Mouse (Mus musculus) midbrain, embryonic 15.5 days (tissue): ENCODE results near the gene Gm20517. TPM values are rescaled to one million over a fixed set of nuclear protein-coding genes. Genes with fewer than 3 reads are reported as not detected.
A peak's percentile ranks its signal among the peaks of the same experiment; 100 is the strongest.

Source experiments
- ATAC-seq: fragments of 200-750 bp; cut with Nextera tagmentation; replicated peaks from 2 replicates; pipeline ENCODE4 v1.8.0; 2017; ENCODE audit warnings: moderate TSS enrichment
- H3K27ac ChIP-seq: fragments of 300-500 bp; sonication (generic); 2 replicates; pipeline ENCODE4 v1.5.1; 2015; ENCODE audit warnings: mild to moderate bottlenecking, inconsistent platforms
- H3K27me3 ChIP-seq: fragments of 300-500 bp; sonication (generic); replicated peaks from 2 replicates; pipeline ENCODE4 v1.6.1; 2015; ENCODE audit warnings: inconsistent platforms
- H3K36me3 ChIP-seq: fragments of 300-500 bp; sonication (generic); replicated peaks from 2 replicates; pipeline ENCODE4 v1.6.1; 2015; ENCODE audit warnings: inconsistent platforms
- H3K4me1 ChIP-seq: fragments of 300-500 bp; sonication (generic); 2 replicates; pipeline ENCODE4 v1.6.1; 2015; ENCODE audit warnings: inconsistent platforms
- H3K4me2 ChIP-seq: fragments of 300-500 bp; sonication (generic); 2 replicates; pipeline ENCODE4 v1.6.1; 2015; ENCODE audit warnings: inconsistent platforms, mild to moderate bottlenecking, moderate library complexity
- H3K4me3 ChIP-seq: fragments of 300-500 bp; sonication (generic); 2 replicates; pipeline ENCODE4 v1.5.1; 2015; ENCODE audit warnings: mild to moderate bottlenecking, inconsistent platforms
- H3K9ac ChIP-seq: fragments of 300-500 bp; sonication (generic); 2 replicates; pipeline ENCODE4 v1.6.1; 2015; ENCODE audit warnings: mild to moderate bottlenecking, inconsistent platforms
- H3K9me3 ChIP-seq: fragments of 300-500 bp; sonication (generic); 2 replicates; pipeline ENCODE4 v1.6.1; 2016; ENCODE audit warnings: inconsistent platforms
- WGBS: fragments of 180-500 bp; shearing (Covaris S2); methylation state at CpG from one replicate; pipeline ENCODE4 v1.1.7; 2015; ENCODE audit warnings: mixed read lengths; 5-methylcytosine and 5-hydroxymethylcytosine counted together
- polyA plus RNA-seq: library from polyadenylated mRNA; unstranded; fragments of >200 nt; fragmentation: Nextera tagmentation; extraction: Ambion mirVana; gene quantifications from 2 replicates; pipeline ENCODE4 v1.2.1, GENCODE M21; 2015

The Gm20517 gene
- polyA plus RNA-seq, 1 experiment from 2014 or later, result 2.9 TPM

- Histone ChIP-seq H3K36me3 (no peaks in the 10 kb centered on the region), H3K27ac (peak overlapping the region; percentile 81), H3K4me1 (peaks cover 26% of the 10 kb centered on the region), H3K9ac (peak overlapping the region; percentile 86), H3K4me2 (peak overlapping the region; percentile 90), H3K27me3 (no peaks in the 10 kb centered on the region), H3K9me3 (no peaks in the 10 kb centered on the region), H3K4me3 (peak overlapping the region; percentile 84)
- 33% methylated on average over 13 of the region's 13 CpGs for WGBS
- ATAC-seq, result peak; percentile 15
Measured at GRCm38 (mm10) chr17:47693671-47694441, 82.5 kb downstream of the Gm20517 start.

- H3K27me3 ChIP-seq, result no peaks in the 10 kb centered on the region
- peak within 1 kb of the TSS; percentile 81 for H3K27ac ChIP-seq
- H3K9ac ChIP-seq, result peak within 1 kb of the TSS; percentile 86
- peaks cover 25% of the 10 kb centered on the region for H3K4me1 ChIP-seq
- no peaks in the 10 kb centered on the region for H3K36me3 ChIP-seq
- H3K4me3 ChIP-seq, result peak within 1 kb of the TSS; percentile 84
- WGBS, result 2% methylated on average over 3 of the region's 3 CpGs
- H3K4me2 ChIP-seq, result peak within 1 kb of the TSS; percentile 90
- no peaks in the 10 kb centered on the region for H3K9me3 ChIP-seq
- ATAC-seq, result no peak
Measured at GRCm38 (mm10) chr17:47694442-47694502, 82.9 kb downstream of the Gm20517 start, which contains the start of gene Gm21981. Gene Gm21981, minus strand, starts transcription at chr17:47694455.

DNA sequence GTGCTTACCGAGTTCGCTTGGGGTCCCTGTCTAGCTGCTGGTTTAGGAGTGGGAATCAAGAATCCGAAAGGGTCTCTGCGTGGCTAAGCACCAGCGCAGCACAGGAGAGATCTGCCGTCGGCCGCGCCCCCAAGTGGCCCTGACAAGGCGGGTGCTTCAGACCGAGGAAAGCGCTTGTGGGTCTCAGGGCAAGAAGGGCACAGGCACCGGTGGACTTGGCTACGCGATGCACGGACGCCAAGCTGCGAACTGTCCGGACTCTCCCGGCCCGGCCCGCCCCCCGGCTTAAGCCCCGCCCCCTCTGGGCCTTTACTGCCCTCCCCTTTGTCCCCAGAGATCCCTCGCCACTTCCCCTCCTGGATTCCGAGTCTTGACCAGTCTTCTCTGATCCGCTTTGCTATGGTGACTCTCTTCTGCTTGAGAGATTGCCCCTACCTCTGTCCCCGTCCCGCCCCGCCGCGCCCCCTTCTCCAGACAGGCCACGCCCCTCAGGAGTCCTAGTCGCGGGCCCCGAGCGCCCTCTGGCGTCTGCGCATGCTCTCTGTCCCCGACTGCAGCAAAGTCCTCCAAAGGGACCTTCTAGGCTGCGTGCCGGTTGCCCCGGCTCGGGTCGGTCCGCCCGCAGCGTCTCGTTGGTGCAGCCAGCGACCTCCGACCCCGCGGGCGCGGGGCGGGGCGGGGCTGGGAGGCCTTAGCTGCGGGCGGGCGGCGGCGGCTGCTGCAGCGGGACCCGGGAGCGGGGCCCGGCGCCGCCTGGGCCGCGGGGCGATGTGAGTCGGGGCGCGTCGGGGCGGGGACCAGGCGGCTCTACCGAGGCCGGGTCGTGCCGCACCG is 83.3 kb downstream of the Gm20517 start, which contains the start of gene Prickle4:
TSS of gene Prickle4 (minus strand) at position 234 of the 834 bp plus-strand sequence.
- no peaks in the 10 kb centered on the region for H3K36me3 ChIP-seq
- WGBS, result under 1% methylated on average over 78 of the region's 82 CpGs
- no peaks in the 10 kb centered on the region for H3K27me3 ChIP-seq
- peak; percentile 93 for ATAC-seq
- peak within 1 kb of the TSS; percentile 81 for H3K27ac ChIP-seq
- peak within 1 kb of the TSS; percentile 90 for H3K4me2 ChIP-seq
- peak within 1 kb of the TSS; percentile 84 for H3K4me3 ChIP-seq
- H3K4me1 ChIP-seq, result peaks cover 20% of the 10 kb centered on the region
- H3K9me3 ChIP-seq, result no peaks in the 10 kb centered on the region
- peak within 1 kb of the TSS; percentile 86 for H3K9ac ChIP-seq

GRCm38 (mm10) chr17:47695337-47695710 is 83.9 kb downstream of the Gm20517 start:
- peak overlapping the region; percentile 81 for H3K27ac ChIP-seq
- H3K9me3 ChIP-seq, result no peaks in the 10 kb centered on the region
- no peaks in the 10 kb centered on the region for H3K27me3 ChIP-seq
- peak overlapping the region; percentile 90 for H3K4me2 ChIP-seq
- peak overlapping the region; percentile 84 for H3K4me3 ChIP-seq
- peaks cover 16% of the 10 kb centered on the region for H3K4me1 ChIP-seq
- peak overlapping the region; percentile 86 for H3K9ac ChIP-seq
- no peak for ATAC-seq
- no peaks in the 10 kb centered on the region for H3K36me3 ChIP-seq
- under 1% methylated on average over 23 of the region's 23 CpGs for WGBS

- no peak overlapping the region for H3K4me3 ChIP-seq
- no peak overlapping the region for H3K27ac ChIP-seq
- no peaks in the 10 kb centered on the region for H3K9me3 ChIP-seq
- ATAC-seq, result no peak
- H3K4me1 ChIP-seq, result peaks cover 22% of the 10 kb centered on the region
- no peak overlapping the region for H3K4me2 ChIP-seq
- H3K27me3 ChIP-seq, result no peaks in the 10 kb centered on the region
- no peak overlapping the region for H3K9ac ChIP-seq
- WGBS, result 91% methylated on average over 10 of the region's 10 CpGs
- no peaks in the 10 kb centered on the region for H3K36me3 ChIP-seq
Measured at GRCm38 (mm10) chr17:47698156-47698555, 86.8 kb downstream of the Gm20517 start.

DNA sequence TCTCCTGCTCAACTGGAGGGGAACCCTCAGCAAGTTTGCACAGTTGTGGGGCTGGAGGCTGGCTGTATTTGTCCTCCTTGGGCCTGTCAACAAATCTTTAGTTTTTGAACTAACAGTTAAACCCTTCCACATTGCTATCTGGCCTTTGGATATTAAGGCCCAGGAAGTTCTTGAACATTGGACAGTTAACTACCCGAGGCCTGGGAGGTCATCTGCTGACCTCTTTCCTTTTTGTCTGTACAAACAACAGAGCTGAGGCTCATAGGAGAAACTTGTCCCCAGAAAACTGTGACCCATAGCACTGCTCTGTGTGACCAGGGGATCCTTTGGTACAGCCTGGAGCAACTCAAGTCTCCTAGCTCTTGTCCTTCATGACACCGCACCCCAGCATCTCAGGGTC is 87.7 kb downstream of the Gm20517 start:
- no peaks in the 10 kb centered on the region for H3K27me3 ChIP-seq
- WGBS, result 86% methylated on average over 2 of the region's 2 CpGs
- H3K4me2 ChIP-seq, result no peak overlapping the region
- no peak overlapping the region for H3K4me3 ChIP-seq
- H3K9ac ChIP-seq, result no peak overlapping the region
- H3K36me3 ChIP-seq, result 0 out of 2 replicates have a peak, but pooled peaks cover 5% of the 10 kb centered on the region
- no peak overlapping the region for H3K27ac ChIP-seq
- H3K4me1 ChIP-seq, result peaks cover 17% of the 10 kb centered on the region
- H3K9me3 ChIP-seq, result no peaks in the 10 kb centered on the region
- ATAC-seq, result no peak

GRCm38 (mm10) chr17:47701793-47702192 is 90.4 kb downstream of the Gm20517 start:
- Histone ChIP-seq H3K4me2 (no peak overlapping the region), H3K9me3 (no peaks in the 10 kb centered on the region), H3K4me1 (0 out of 2 replicates have a peak, but pooled peaks cover 6% of the 10 kb centered on the region), H3K27ac (0 out of 2 replicates have a peak overlapping the region, but pooled peaks have one; percentile 4), H3K4me3 (no peak overlapping the region), H3K27me3 (no peaks in the 10 kb centered on the region), H3K9ac (no peak overlapping the region), H3K36me3 (0 out of 2 replicates have a peak, but pooled peaks cover 5% of the 10 kb centered on the region)
- WGBS, result 71% methylated on average over 9 of the region's 9 CpGs
- peak; percentile 37; the same call in 1 of the 2 replicates for ATAC-seq

DNA sequence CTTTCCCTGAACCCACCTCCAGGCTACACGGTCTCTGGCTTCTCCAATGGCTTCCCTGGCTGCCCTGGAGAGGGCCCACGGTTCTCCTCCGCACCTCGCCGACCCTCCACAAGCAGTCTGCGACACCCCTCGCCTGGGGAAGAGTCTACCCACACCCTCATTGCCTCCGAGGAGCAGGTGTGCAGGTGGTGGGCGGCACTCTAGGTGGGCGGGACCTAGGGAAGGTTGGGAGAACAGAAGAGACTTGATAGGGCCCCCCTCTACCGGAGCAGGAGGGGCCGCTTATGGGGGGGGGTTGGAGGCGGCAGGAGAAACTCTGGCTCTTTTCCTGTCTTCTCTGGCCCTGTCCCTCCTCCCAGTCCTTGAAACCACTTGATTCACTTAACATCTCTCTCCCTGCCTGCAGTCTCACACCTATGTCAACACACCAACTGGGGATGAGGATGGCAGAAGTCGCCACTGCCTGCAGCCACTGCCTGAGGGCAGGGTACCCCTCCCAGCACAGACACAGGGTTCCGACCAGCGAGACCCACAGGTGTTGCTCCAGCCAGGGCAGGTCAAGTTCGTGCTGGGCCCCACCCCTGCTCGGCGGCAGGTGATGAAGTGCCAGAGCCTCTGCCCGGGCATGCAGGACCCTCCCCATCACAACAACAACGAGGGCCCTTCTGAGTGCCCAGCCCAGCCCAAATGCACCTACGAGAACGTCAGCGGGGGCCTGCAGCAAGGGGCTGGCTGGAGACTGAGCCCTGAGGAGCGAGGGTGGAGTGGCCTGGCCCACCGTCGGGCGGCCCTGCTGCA is 91.4 kb downstream of the Gm20517 start:
- Histone ChIP-seq H3K27me3 (no peaks in the 10 kb centered on the region), H3K27ac (no peak overlapping the region), H3K4me3 (no peak overlapping the region), H3K4me2 (no peak overlapping the region), H3K36me3 (0 out of 2 replicates have a peak, but pooled peaks cover 5% of the 10 kb centered on the region), H3K9me3 (no peaks in the 10 kb centered on the region), H3K4me1 (0 out of 2 replicates have a peak, but pooled peaks cover 6% of the 10 kb centered on the region), H3K9ac (no peak overlapping the region)
- 0 out of 2 replicates have a peak, but pooled peaks have one; percentile 9 for ATAC-seq
- WGBS, result 49% methylated on average over 28 of the region's 28 CpGs

DNA sequence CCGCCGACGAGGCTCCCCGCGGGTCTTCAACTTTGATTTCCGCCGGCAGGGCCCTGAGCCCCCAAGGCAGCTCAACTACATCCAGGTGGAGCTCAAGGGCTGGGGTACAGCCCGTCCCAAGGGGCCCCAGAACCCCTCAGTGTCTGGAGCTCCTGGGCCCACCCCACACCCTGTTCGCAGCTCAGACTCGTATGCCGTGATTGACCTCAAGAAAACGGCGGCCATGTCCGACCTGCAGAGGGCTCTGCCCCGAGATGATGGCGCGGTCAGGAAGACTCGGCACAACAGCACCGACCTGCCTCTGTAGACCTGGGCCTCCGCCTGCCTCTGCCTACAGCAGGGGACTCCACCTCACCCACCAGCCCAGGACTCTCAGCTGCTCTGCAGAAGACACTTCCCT is 92.2 kb downstream of the Gm20517 start:
- 0 out of 2 replicates have a peak, but pooled peaks cover 5% of the 10 kb centered on the region for H3K36me3 ChIP-seq
- WGBS, result 34% methylated on average over 20 of the region's 20 CpGs
- H3K4me3 ChIP-seq, result no peak overlapping the region
- H3K4me2 ChIP-seq, result no peak overlapping the region
- H3K9me3 ChIP-seq, result no peaks in the 10 kb centered on the region
- no peak for ATAC-seq
- 0 out of 2 replicates have a peak, but pooled peaks cover 6% of the 10 kb centered on the region for H3K4me1 ChIP-seq
- H3K9ac ChIP-seq, result no peak overlapping the region
- H3K27me3 ChIP-seq, result no peaks in the 10 kb centered on the region
- no peak overlapping the region for H3K27ac ChIP-seq

- no peak overlapping the region for H3K4me3 ChIP-seq
- no peaks in the 10 kb centered on the region for H3K27me3 ChIP-seq
- no peak for ATAC-seq
- no peaks in the 10 kb centered on the region for H3K9me3 ChIP-seq
- no peak overlapping the region for H3K27ac ChIP-seq
- no peak overlapping the region for H3K9ac ChIP-seq
- H3K36me3 ChIP-seq, result 0 out of 2 replicates have a peak, but pooled peaks cover 5% of the 10 kb centered on the region
- H3K4me2 ChIP-seq, result no peak overlapping the region
- H3K4me1 ChIP-seq, result 0 out of 2 replicates have a peak, but pooled peaks cover 6% of the 10 kb centered on the region
- 84% methylated on average over 4 of the region's 4 CpGs for WGBS
Measured at GRCm38 (mm10) chr17:47704692-47705091, 93.3 kb downstream of the Gm20517 start.

GRCm38 (mm10) chr17:47706196-47706595 is 94.8 kb downstream of the Gm20517 start:
- WGBS, result 70% methylated on average over 1 of the region's 1 CpGs
- Histone ChIP-seq H3K36me3 (0 out of 2 replicates have a peak, but pooled peaks cover 5% of the 10 kb centered on the region), H3K4me2 (no peak overlapping the region), H3K27me3 (no peaks in the 10 kb centered on the region), H3K4me3 (no peak overlapping the region), H3K9me3 (no peaks in the 10 kb centered on the region), H3K9ac (no peak overlapping the region), H3K4me1 (0 out of 2 replicates have a peak, but pooled peaks cover 6% of the 10 kb centered on the region), H3K27ac (no peak overlapping the region)
- no peak for ATAC-seq

DNA sequence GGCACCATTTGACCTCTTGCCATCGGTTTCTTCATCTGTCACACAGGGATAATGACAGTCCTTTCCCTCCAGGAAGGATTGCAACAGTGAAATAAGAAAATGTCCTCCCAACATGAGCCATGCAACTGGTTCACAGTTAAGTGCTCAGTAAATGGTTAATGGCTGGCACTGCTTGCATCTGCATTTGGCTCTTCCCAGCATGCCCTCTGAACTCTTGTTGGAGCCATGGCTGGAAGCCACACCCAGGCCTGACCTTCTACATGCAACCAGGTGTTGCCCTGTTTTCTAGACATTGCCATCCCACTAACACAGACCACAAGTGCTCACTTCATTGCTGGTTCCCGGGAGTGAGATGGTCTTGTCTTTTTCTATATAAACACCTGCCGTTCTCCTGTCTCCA is 96.6 kb downstream of the Gm20517 start:
- Histone ChIP-seq H3K4me2 (no peak overlapping the region), H3K4me1 (no peaks in the 10 kb centered on the region), H3K36me3 (0 out of 2 replicates have a peak, but pooled peaks cover 5% of the 10 kb centered on the region), H3K27ac (no peak overlapping the region), H3K27me3 (no peaks in the 10 kb centered on the region), H3K9me3 (no peaks in the 10 kb centered on the region), H3K4me3 (no peak overlapping the region), H3K9ac (no peak overlapping the region)
- ATAC-seq, result no peak
- 87% methylated on average over 3 of the region's 3 CpGs for WGBS
